Mouse (Mus musculus) lung, postnatal 0 days (tissue): ENCODE results near the gene Lzts2.

Experiments used
- CTCF ChIP-seq: IDR thresholded peaks from 2 replicates; pipeline ENCODE4 v1.5.1; 2016; ENCODE audit warnings: antibody characterized with exemption, mild to moderate bottlenecking
- EP300 ChIP-seq: IDR thresholded peaks from 2 replicates; pipeline ENCODE4 v1.6.1; 2016; ENCODE audit warnings: antibody characterized with exemption, mild to moderate bottlenecking, control low read depth

DNA sequence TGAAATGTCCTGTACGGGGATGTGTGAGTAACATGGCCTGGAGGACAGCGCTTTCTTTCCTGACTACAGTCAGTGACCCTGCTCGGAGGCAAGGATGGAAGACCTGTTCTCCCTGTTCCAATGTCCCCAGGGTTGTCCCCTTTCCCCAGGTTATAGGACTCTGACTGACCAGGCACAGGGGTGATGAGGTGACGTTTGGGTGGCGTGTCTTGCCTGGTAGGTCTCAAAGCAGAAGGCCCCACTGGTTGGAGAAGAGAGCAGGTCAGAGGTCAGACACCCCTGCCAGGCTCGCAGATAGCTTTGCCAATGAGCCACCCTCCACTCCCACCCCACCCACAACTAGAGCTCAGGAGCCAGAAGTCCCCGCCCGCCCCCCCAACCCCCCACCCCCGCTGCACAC, 15.4 kb downstream of the Lzts2 start:
- TF ChIP-seq EP300 (no peak), CTCF (no peak)
